Mouse (Mus musculus) adrenal gland, adult 2 months (tissue): Measurements from ENCODE around the gene Rnf128. TPM values are rescaled to one million over a fixed set of nuclear protein-coding genes. Genes with fewer than 3 reads are reported as not detected.

Source experiments
- DNase-seq: peaks from one replicate; pipeline ENCODE4 v3.0.0; 2021
- polyA plus RNA-seq: library from polyadenylated mRNA; depleted of rRNA; stranded (reverse); fragments of >200 nt; gene quantifications from 2 replicates; pipeline ENCODE4 v1.2.3, GENCODE M21; 2012; rRNA removed
- total RNA-seq, 2 experiments: library from RNA; stranded (reverse); gene quantifications; 2 replicates each; pipeline ENCODE4 v1.2.3; 2021

The Rnf128 gene
- total and polyA plus RNA-seq, 3 experiments, result 34.1 to 63.8 (median 49.3) TPM

DNA sequence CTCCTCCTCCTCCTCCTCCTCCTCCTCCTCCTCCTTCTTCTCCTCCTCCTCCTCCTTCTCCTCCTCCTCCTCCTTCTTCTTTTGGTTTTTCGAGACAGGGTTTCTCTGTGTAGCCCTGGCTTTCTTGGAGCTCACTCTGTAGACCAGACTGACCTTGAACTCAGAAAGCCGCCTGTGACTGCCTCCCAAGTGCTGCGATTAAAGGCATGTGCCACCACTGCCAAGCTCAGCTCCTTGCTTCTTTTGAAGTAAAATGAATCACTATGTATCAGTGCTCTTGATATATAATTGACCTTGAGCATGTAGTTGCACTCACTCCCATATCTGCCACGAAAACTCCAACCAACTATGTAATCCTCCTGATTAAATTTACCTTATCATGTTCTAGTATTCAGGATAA is 59.0 kb downstream of the Rnf128 start:
- peak; percentile 64 for DNase-seq

DNA sequence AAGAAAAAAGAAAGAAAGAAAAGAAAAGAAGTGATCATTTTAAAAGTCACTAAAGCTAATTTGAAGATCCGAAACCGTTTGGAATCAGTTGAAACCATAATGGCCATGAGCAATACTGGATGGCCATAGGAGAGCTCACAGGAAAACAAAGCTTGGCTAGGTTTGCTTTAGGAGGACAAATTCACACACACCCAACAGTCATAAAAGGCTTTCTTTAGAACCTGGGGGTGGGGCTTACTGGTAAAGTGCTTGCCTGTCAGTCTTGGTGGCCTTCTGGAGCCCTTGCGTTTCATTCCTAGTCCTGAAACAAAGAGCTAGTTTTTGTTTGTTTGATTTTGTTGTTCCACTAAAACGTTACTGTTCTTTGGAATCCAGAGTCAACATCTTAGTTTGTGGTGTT is 71.6 kb downstream of the Rnf128 start:
- DNase-seq, result no peak

DNA sequence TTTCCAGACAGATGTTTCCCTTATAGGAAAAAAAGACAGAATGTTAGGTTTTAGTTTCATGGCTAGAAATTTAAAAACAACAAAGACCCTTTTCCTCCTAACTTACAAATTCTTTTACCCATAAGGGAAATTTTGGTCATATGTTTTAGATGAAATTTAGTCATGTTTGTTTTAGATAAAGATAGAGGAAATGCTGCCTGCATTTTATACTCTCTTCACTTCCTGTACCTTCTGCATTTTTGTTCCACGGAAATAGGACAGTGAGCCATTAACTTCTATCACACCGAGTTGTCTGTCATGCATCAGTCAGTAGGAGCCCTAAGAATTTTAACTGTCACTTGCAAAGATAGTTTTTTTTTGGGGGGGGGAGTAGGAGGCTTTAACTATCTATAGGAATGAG is 76.6 kb downstream of the Rnf128 start:
- DNase-seq, result no peak

DNA sequence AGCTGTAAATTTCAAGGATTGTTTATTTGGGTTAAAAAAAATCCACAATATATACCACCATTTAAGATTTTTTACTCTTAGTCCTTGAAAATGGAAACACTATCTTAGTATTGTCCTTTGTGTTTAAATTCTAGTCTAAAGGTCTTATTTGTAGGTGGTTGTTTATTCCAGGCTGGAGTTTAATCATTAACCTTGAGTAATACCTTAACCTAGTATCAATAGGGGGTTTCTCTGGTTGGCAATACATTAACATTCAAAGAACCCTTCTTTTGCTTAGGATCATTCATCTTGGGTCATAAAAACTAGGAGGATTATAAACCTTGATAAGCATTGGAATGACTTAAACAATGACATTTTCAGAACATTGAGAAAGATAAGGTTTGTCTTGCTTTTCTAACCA is 77.3 kb downstream of the Rnf128 start:
- DNase-seq, result no peak

DNA sequence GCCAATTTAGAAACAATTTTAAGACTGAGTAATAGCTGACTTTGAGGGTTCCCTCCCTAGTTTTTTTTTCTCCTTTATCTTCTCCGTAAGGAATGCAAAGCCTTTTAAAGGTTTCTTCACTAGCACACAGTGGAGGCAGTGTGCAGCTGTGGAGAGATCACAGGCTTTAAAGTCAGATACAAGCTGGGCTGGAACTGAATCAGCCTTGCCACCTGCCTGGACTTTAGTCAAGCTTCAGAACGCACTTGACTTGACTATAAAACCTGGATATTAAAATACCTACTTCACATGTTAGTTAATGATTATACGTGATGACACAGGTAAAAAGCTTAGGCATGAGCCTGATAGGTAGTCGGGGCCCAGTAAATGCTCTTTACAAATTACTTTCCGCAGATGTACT is 89.1 kb downstream of the Rnf128 start:
- DNase-seq, result no peak

DNA sequence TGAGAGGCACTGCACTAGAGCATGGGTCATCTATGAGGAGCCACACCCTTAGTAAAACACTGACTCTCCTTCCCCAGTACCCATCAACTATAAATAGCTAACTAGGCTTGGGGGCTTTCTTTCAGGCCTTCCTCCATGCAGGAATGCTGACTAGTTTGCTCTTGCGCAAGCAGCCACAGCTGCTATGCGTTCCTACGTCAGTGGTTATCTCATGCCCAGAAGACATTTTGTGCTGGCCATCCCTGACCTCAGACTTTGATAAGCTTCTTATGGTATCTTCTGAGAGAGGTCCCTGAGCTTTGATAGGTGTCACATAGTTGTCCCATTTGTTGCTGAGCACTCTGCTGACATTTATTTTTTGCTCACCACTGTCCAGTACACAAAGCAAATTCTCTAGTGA is 90.2 kb downstream of the Rnf128 start:
- DNase-seq, result no peak

DNA sequence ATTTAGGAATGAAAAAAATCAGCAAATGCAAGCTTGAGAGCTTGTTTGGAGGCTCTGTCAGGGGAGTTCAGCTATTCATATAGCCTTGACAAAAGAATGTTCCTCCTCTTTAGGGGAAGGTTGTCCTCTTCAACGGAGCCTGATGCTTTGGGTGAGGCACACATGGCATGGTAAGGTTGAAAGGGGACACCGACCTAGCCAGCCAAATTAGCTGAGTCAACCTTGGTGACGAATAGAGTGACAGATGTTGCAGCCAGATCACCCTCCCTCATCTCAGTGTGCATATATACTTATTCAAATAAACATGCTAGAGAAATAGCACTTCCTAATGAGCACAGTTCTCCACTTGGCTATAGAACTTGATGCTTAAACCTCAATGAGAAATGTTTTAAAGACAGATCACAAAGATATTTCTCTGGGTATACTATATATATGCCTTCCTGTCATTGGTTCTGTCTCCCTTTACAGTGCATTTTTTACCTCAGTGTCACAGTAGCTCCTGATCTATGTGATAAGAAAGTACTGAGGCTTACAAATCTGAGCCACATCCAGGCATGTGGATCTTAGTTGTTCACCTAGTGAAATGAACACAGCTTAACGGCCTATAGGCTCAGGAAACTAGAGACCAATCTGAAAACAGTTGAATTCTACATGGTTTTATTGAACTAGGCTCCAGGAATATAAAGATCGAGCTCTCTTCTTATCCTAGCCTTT is 91.4 kb downstream of the Rnf128 start:
- no peak for DNase-seq

DNA sequence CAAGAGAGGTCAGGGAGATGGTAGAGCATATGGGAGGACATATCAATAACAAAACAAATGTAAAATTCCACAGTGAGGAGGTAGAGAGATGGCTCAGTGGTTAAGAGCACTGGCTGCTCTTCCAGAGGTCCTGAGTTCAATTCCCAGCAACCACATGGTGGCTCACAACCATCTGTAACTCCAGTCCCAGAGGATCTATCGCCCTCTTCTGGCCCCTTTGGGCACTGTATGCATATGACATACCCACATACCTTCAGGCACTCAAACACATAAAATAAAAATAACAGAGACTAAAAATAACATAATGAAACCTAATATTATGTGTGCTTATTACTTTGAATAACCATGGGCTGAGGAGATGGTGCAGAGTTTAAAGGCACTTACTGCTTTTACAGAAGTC is 99.0 kb downstream of the Rnf128 start:
- no peak for DNase-seq

DNA sequence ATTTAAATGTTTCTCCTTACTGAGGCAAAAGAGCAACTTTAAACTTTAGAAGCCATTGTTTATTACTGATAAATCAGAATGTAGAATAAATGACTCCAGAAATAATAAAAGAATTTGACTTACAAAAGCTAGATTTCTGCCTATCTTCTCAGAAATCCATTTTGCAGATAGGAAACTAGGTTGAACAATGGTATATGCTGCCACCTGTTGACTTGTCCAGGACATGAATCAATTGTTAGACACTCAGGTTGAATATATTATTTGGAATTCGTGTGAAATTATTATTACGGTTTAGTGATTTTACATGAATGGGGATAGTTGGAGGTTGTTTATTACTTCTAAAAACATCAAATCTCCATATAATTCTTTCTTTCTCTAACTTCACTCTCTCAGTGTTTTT is 102.7 kb downstream of the Rnf128 start:
- DNase-seq, result peak; percentile 4

DNA sequence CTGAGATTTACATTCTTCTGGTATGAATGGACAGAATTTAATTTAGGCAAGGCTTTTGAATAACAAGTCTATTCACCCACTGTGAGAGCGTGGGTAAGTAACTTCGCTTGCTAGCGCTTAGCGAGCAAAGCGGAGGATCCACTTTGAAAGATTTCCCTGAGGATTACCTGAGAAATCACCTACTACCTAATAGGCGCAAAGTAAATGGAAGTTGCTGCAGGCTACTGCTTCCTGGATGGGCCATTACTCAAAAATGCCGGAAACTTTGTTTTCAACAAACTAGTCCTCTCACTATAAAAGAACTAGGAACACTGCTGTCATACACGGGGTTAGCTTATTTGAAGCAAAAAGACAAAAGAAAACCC is 121.3 kb downstream of the Rnf128 start:
- DNase-seq, result no peak

DNA sequence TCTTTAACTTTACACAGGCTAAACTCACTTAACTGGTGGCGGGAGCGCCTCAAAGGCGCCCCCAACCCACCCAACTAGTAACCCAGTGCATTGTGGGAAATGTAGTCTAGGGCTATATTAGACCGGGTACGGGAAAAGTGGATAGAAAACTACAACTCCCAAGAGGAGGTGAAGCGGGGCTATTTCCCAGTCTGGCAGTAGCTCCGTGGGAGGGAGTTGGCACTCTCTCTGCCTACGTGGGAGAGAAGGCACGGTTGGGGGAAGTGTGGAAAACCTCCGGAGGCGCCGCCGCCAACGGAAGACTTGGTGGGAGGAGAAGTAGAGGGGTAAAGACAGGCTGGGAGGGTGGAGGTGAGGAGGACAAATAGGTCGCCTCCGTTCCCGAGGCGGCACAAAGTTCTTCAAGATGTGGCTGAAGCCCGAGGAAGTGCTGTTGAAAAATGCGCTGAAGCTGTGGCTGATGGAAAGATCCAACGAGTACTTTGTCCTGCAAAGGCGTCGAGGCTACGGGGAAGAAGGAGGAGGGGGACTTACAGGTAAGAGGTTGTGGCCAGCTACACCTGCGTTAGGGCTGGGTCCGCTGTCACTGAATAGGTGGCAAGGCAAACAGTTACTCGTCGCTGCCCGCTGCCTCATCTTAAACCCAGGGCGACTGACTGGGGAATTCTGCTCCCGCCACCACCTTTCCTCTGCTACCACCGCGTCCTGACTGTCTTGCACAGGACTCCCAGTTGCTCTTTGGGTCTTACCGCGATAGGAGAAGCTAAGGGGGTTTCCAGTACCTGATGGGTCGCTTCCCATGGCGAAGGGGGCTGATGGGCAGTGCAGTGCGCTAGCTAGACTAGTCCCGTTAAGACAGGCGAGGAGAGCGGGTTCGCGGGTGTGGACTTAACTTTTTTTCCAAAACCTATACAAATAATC is 121.9 kb downstream of the Rnf128 start, which contains the start of gene Tbc1d8b:
Tbc1d8b (plus strand) TSS at position 222 of the 921 bp plus-strand sequence.
- peak; percentile 86 for DNase-seq

DNA sequence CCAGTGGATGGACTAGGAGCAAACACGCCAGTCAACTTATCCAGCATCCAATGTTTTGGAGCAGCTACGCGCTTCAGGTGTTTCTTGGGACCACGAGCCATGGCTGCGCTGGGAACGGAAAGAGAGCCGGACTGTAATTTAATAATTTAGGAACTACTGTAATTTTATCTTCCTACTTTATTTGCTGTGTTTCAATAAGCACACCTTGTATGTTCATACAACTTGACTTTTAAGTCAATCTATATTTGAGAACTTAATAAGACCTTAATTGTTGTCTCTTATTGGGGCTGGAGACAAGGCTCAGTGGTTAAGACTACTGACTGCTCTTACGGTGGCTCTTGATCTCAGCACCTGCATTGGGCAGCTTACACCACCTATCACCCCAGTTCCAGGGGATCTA is 151.3 kb downstream of the Rnf128 start, which contains the start of gene Gm15013:
Gm15013 (minus strand) TSS at position 101 of the 400 bp plus-strand sequence.
- DNase-seq, result no peak

DNA sequence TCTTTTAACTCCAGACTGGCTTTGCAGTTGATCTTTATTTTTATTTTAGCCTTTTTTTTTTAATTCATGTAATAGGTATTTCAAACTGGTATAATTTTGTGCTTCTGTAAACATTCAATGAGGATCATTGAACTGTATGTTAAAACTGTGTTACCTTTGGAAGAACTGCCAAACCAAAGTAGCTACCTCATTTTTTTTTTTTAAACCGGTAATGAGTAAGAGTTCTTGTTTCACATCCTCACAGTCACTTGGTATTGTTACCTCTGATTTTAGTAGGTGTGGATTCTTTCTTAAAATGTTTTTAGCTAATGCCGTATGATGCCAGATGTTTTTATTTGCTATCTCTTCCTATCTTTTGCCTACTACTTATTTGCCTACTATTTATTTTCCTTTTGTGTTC is 159.2 kb downstream of the Rnf128 start:
- DNase-seq, result no peak

Other genes starting within 250 kb of the Rnf128 start
- gene Trap1a, start 229.6 kb upstream of the Rnf128 start, total RNA-seq, result not detected
- not detected in 2 replicates for gene Trap1a, start 229.6 kb upstream of the Rnf128 start, polyA plus RNA-seq
- gene D330045A20Rik, start 82.9 kb upstream of the Rnf128 start, total RNA-seq, result under 1 TPM; 0.52 to 0.93 TPM
- gene D330045A20Rik, start 82.9 kb upstream of the Rnf128 start, polyA plus RNA-seq, result not detected in 2 replicates
- 1 to 10 TPM; 6.9 to 9.6 TPM for gene Tbc1d8b, start 121.7 kb downstream of the Rnf128 start, total RNA-seq
- gene Tbc1d8b, start 121.7 kb downstream of the Rnf128 start, polyA plus RNA-seq, result 0.18 and 0.35 TPM in 2 replicates
- not detected for gene Gm15013, start 151.2 kb downstream of the Rnf128 start, total RNA-seq
- not detected in 2 replicates for gene Gm15013, start 151.2 kb downstream of the Rnf128 start, polyA plus RNA-seq
- not detected for gene Ripply1, start 219.0 kb downstream of the Rnf128 start, total RNA-seq
- not detected in 2 replicates for gene Ripply1, start 219.0 kb downstream of the Rnf128 start, polyA plus RNA-seq
- under 1 TPM; 0.12 to 0.21 TPM for gene Cldn2, start 237.5 kb downstream of the Rnf128 start, total RNA-seq
- not detected in 2 replicates for gene Cldn2, start 237.5 kb downstream of the Rnf128 start, polyA plus RNA-seq